Mouse (Mus musculus) heart, postnatal 25 days (tissue): Measurements from ENCODE around the gene Rccd1. TPM values are rescaled to one million over a fixed set of nuclear protein-coding genes. Genes with fewer than 3 reads are reported as not detected.

Experiments used
- DNase-seq: peaks from one replicate; pipeline ENCODE4 v3.0.0; 2022; ENCODE audit warnings: low spot score
- intact Hi-C: fragments of 180-260 bp; cut with DNase I; formaldehyde crosslinking; loops from one replicate; pipeline ENCODE4 v1.15.1; 2025
- total RNA-seq, 2 experiments: library from RNA; stranded (reverse); gene quantifications; 2 replicates each; pipeline ENCODE4 v1.2.3; 2021

The Rccd1 gene
- total RNA-seq, 2 experiments from 2014 or later = 6.1 to 6.7 TPM

- no peak for DNase-seq
- intact Hi-C loops = no loop called here
Measured at GRCm38 (mm10) chr7:80317439-80318115, 6.7 kb downstream of the Rccd1 start.

GRCm38 (mm10) chr7:80315733-80316132 lies 8.5 kb downstream of the Rccd1 start:
- intact Hi-C loops = no loop called here
- no peak for DNase-seq

- intact Hi-C loops = no loop called here
- no peak for DNase-seq
Measured at GRCm38 (mm10) chr7:80310771-80311170, 13.5 kb downstream of the Rccd1 start.

GRCm38 (mm10) chr7:80307766-80308165 lies 16.5 kb downstream of the Rccd1 start:
- intact Hi-C loops = no loop called here
- no peak for DNase-seq

GRCm38 (mm10) chr7:80301522-80301921 lies 22.7 kb downstream of the Rccd1 start:
- DNase-seq = no peak
- intact Hi-C loops = no loop called here

GRCm38 (mm10) chr7:80299568-80299967 lies 24.7 kb downstream of the Rccd1 start:
- DNase-seq = no peak
- intact Hi-C loops = no loop called here

GRCm38 (mm10) chr7:80298754-80299153 lies 25.5 kb downstream of the Rccd1 start:
- intact Hi-C loops = no loop called here

GRCm38 (mm10) chr7:80297041-80297440 lies 27.2 kb downstream of the Rccd1 start:
- no peak for DNase-seq
- intact Hi-C loops = loop anchor here (2.0 kb wide), 1 partner anchor 28 kb away; the partner anchor contains the start of gene Rccd1

More at GRCm38 (mm10) chr7:80298754-80299153, 25.5 kb downstream of the Rccd1 start:
- no peak for DNase-seq

GRCm38 (mm10) chr7:80296462-80296861 lies 27.8 kb downstream of the Rccd1 start:
- DNase-seq = no peak
- intact Hi-C loops = loop anchor here (2.0 kb wide), 1 partner anchor 28 kb away; the partner anchor contains the start of gene Rccd1

GRCm38 (mm10) chr7:80294764-80295648 lies 29.2 kb downstream of the Rccd1 start:
- intact Hi-C loops = no loop called here
- no peak for DNase-seq

GRCm38 (mm10) chr7:80294062-80294763 lies 30.0 kb downstream of the Rccd1 start, which contains the start of gene Prc1:
Gene Prc1 (plus strand): TSS chr7:80294450.
- DNase-seq = peak; percentile 98
- intact Hi-C loops = no loop called here

- intact Hi-C loops = no loop called here
- no peak for DNase-seq
Measured at GRCm38 (mm10) chr7:80287736-80288135, 36.5 kb downstream of the Rccd1 start.

GRCm38 (mm10) chr7:80285725-80286124 lies 38.5 kb downstream of the Rccd1 start:
- intact Hi-C loops = no loop called here

GRCm38 (mm10) chr7:80284391-80284790 lies 39.9 kb downstream of the Rccd1 start:
- DNase-seq = no peak
- intact Hi-C loops = no loop called here

More at GRCm38 (mm10) chr7:80285725-80286124, 38.5 kb downstream of the Rccd1 start:
- DNase-seq = no peak

GRCm38 (mm10) chr7:80283226-80283918 lies 40.9 kb downstream of the Rccd1 start:
- intact Hi-C loops = no loop called here
- no peak for DNase-seq

- DNase-seq = no peak
- intact Hi-C loops = no loop called here
Measured at GRCm38 (mm10) chr7:80281646-80282045, 42.6 kb downstream of the Rccd1 start.

GRCm38 (mm10) chr7:80280998-80281397 lies 43.3 kb downstream of the Rccd1 start:
- intact Hi-C loops = no loop called here
- no peak for DNase-seq

GRCm38 (mm10) chr7:80280032-80280431 lies 44.2 kb downstream of the Rccd1 start:
- intact Hi-C loops = no loop called here

GRCm38 (mm10) chr7:80276374-80276773 lies 47.9 kb downstream of the Rccd1 start:
- intact Hi-C loops = no loop called here
- DNase-seq = no peak

More at GRCm38 (mm10) chr7:80280032-80280431, 44.2 kb downstream of the Rccd1 start:
- DNase-seq = no peak

- intact Hi-C loops = no loop called here
- no peak for DNase-seq
Measured at GRCm38 (mm10) chr7:80273456-80273855, 50.8 kb downstream of the Rccd1 start.
